Mouse (Mus musculus) urinary bladder, postnatal 10 days (tissue): Measurements from ENCODE around the gene Trappc3l.
"Not testable (repeated sequence)": the region's sequence is repeated elsewhere in the genome, so short reads cannot be mapped to it uniquely, and the experiment has no call there.

Experiments used
- DNase-seq: peaks from one replicate; pipeline ENCODE4 v3.0.0; 2022; ENCODE audit warnings: low spot score

Gene Trappc3l

DNA sequence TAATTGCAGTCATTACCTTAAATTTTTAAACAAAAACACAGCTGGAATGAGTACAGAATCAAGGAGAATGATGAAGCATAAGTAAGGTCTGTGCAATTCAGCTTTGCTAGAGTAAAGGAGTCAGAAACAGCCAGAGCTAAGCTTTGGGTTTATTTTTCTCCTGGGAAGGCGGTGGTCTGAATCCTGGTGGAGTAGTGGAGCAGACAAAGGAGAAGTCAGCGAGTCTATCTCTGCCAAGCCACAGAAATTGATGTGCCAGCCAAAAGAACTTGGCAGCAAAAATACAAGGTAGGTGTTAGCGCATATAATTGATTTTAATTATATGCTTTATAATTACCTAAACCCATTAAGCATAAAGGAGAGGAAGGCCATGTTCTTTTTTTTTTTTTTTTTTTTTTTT, at the start of gene Trappc3l:
Gene Trappc3l, plus strand, starts transcription at position 197 of the 400 bp plus-strand sequence.
- DNase-seq = no peak

DNA sequence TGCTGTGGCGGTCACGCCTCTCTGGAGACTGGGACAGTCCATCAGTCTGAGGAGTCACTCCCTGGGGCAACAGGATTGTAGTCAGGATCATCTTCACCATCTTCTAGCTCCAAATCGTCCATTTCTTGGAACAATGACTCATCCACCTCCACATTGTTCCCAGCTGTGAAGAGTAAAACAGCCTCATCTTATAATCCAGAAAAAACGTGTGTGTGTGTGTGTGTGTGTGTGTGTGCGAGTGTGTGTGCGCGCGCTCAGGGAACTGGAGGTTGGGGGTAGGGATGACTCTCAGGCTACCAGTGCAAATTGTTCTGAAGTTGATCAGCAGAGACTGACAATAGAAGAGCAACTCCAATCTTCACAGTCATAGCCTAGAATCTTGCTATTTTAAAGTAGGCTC, 40.7 kb upstream of the Trappc3l start:
- DNase-seq = not testable (repeated sequence)

DNA sequence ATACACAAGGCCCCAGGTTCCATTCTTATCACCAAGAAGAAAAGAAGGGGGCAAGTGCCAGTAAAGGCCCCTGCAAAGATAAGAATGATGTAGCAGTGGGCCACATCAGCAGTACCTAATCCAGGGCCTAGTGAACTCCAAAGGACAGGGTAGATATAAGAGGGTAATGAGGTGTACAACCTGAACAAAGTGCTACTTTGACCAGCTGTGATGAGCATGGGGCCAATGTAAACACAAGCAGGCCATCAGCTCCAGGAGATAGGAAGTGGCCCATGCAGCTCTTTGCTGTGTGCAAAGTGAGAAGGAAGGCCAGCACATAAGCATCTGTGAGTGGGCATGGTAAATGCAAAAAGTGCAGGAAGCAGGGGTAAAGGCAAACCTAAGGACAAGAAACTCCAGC, 39.0 kb upstream of the Trappc3l start:
- no peak for DNase-seq

DNA sequence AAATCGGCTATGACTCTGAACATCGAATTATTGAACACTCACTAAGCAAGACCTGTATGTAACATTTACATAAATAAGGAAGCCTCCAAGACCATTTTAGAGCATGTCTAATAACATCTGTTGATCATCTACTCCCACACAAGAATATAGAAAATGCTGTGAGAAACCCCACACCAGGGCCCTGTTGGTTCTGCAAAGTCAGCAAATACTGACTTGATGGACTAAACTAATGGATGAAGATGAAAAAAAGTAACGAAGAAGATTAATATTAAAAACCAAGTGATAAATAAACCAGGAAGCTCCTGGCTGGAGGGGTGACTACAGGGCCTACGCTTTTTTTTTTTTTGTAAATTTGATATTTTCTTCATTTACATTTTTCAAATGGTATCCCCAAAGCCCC, 24.8 kb upstream of the Trappc3l start:
- DNase-seq = no peak

DNA sequence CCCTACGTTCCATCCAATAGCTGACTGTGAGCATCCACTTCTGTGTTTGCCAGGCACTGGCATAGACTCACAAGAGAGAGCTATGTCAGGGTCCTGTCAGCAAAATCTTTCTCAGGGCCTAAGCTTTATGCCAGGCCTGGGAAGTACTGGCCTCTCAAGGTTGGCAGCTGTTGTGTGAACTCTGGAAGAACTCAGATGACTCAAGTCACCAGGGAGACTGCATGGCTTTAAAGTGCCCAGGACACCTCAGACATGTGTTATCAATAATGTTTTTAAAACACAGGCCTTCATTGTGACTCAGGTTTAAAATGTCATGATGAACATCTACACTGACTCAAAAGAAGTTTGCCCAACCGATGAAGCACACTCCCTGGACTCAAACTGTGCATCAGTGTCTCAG, 24.2 kb upstream of the Trappc3l start:
- DNase-seq = no peak

DNA sequence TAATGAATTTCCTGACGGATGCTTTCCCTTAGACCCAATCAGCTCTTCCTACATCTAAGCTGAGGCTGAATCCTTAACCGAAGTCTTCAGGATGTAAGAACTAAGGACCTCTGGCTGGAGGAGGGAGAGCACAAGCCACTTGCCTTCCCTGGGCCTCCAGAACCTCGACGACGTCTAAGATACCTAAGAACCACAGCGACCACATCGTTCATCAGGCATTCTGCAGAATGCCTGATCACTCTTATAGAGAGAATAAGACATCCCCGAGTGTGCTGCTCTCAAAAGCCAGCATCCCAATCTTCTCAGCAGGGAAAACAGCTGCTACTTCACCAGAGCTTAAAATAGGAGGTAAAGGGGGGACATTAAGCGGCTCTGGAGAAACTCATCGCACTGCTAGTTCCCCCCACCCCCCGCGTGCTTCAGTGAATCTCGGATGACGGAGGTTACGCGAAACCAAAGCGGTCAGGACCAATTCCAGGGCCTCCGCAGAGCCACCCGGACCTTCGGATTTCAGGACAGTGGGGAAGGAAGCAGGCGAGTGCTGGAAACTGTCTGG, 18.6 kb upstream of the Trappc3l start:
- no peak for DNase-seq

DNA sequence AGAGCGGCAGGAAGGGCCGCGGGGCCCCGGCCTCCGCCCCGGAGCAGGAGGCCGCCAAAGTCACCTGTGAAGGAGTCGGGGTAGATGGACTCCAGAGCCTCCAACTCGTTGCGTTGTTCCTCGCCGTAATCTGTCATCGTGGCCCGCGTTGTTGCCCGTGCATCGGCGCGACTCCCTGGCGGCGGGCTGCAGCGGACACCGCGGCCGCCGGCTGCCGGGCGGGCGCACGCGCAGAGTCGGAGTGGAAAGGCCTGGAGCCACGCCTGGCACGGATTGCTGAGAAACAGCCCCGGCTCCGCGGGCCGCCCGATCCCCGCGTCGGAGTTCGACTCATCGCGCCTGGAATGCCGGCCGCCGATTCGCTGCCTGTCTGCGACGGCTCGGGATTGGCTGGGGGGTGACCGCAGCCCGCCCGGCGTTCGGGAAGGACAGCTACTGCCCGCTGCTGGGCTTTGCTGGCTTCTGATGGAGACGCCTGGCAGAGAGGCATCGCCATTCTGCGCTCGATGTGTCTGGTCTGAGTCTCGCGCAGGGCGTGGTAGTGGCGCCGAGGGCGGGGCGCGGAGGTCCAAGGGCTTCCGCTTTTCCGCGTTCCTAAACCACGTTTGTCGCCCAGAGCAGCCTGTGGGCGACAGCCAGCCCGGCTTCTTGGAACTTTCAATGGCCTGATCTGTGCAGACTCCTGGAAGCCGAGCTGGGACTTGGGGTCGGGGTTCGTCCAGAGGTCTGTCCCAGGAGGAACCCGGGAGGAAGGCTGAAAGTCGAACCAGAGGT, 17.9 kb upstream of the Trappc3l start, which contains the start of gene Rwdd1:
Gene Rwdd1, minus strand, starts transcription at position 323 of the 774 bp plus-strand sequence.
- peak; percentile 89 for DNase-seq

DNA sequence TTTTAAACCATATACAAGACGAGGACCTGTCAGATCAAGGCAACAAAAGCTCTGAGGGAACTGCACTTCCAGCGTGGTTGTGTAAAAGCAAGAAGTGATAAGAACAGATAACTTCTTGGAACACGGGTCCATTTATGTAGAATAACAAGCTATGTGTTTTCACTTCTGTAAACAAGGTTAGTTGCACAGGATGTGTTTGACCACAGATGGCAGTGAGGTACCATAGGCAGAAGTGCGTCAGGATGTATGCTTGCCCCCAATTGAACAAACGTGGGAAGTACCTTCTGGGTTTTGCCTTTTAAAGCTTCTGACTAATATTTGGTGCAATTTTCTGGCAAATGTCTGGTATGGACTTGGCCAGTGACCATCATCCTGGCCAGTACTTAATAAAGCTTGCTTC, 7.1 kb upstream of the Trappc3l start:
- no peak for DNase-seq

DNA sequence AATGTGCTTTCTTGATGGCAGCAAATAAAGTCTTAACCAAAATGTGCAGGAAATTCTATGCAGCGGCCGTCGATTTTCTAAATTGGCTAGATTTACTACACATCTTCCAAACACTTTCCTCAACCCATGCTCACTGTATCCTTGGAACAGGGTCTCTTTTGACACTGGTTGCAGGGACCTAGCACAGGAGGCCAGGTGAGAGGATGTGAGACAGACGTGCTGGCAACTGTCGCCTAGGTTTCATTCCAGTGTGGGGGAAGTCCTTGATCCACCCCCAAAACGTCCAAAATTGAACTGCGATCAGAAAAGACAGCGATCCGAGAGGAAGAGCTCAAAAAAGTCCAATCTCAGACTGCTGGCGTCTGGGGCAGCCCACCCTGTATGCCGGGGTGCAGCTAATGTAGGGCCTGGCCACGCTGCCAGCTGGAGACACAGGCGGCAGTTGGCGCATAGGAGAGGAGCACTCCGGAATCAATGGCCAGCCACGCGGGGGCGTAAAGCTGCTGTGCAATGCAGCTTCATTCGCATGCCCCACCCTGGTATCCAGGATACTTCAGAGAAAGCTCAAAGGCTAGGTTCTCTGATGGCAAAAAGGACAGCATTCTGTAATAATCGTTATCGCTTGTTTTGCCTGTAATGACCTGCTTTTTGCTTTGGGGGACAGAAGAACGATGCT, 3.6 kb upstream of the Trappc3l start:
- peak; percentile 40 for DNase-seq

DNA sequence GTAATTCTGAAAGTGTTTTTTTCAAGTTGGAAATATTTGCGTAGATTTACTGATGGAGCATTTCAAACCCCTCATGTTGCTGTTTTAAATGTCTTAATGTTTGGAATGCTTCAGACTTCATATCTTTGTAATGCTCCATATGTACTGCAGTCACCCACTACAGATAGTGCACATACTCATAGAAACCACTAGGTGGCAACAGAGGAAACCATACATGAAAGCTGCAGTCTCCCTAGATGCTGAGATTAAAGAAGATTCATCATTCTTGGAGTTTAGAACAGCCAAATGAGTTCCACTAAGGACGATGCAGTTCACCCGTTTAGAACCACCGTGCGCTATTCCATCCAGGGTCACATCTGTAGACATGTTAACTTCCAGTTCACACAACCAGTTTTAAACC, 810 bp upstream of the Trappc3l start:
- DNase-seq = no peak

DNA sequence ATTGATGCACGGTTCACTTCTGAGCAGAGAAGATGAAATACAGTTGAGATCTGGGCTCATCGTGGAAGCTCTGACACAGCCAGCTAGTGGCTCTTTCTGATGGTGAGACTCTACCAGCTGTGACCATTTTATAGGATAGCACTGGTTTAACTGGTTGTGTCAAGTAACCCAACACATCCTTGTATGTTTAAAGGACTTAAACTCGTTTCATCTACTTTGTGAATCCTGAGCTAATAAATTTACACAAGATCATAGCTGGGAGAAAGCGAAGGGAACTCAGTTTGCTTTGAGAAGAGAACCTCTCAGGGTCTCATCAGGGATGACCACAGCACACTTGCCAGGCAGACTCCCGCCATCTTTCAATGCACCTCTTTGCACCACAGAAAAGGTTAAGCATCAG, 6.8 kb downstream of the Trappc3l start, which contains the start of gene Calhm4:
Gene Calhm4, minus strand, starts transcription at position 101 of the 400 bp plus-strand sequence.
- DNase-seq = no peak

DNA sequence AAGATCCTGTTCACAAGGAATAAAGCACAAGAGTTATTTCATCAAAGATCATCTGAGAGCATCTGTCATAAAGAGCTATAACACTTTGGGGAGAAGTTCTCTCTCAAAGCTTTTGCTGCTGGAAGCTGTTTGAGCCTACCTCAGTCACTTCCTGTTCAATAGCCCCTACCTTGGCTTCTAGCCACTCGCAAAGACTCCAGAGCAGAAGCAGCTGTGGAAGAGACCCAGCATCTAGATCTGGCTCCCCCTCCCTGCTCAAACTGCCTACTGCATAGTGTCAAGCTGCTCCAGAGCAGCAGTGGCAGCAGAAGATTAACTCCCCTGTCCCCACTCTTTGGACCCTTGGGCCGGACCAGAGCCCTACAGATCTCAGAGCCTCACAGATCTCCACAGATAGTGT, 16.6 kb downstream of the Trappc3l start:
- DNase-seq = no peak

DNA sequence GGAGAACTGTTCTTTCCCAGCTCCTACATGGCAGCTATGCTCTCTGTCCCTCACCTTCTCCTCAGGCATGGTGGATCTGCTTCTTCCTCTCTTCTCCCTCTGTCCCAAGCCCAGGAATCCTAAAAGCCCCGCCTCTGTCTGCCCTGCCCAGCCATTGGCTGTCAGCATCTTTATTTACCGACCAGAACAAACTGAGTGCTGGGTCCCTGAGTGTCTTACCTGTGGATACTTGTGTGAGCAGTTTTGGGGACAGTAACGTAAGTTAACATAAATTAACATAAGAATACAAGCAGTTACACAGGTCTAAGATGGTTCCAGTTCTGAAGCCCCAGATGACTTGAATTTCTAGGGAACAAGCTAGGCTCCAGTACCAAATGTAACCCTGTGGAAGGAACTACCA, 29.2 kb downstream of the Trappc3l start:
- no peak for DNase-seq

DNA sequence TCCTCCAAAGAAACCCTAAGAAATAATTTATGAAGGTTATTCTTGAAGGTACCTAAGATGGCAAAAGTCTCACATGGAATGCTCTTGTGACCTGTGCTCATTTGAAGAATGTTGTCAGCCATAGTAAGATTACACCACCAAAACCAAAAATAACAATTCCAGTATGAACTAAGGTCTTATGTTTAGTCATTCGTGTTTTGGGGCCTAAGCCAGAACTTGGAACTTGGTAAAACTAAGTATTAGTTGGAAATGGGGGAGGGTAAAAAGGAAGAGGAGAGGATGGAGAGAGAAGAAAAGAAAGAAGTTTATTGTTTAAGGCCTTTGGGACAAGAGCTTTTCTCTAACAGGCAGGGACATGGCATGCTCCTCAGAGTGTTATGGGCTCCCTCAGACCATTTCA, 32.2 kb downstream of the Trappc3l start:
- DNase-seq = no peak

DNA sequence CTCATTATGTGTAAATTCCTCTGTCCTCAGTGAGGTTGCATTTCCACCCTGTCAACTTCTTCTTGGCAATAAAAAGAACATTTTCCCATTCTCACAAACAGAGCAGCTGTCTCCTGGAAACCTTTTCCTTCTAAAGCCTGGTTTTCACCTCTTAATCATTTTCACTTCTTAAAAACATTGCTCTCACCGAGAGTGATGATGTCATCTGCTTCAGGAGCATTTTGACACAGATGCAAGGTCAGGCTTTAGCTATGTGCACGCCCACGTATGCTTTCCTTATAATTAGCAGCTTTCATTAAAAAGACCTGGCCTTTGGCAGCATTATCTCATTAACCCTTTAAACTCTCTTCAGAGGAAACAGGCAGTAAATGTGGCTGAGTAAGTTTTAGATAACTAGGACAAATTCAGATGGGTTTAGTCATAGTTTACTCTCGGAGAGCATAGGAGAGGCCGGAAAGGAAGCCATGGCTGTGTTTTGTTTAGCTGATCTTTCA, 33.6 kb downstream of the Trappc3l start:
- DNase-seq = no peak

DNA sequence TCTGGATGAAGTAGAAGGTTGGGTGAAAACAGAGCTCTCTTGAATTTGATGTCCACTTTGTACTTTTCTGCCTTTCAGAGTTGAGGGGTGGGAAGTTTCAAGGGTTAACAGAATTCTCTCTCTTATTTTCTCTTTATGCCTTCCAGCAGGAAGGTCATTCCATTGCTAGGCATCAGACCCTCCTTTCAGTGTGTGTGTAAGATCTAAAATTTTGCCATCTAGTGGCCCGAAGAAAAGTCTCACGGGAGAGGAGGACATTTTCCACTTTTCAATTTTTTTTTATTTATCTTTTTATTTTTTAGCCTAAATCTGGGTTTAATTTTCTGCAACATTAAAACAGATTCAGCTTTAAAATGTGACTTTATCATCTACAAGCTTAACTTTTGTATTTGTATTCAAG, 34.3 kb downstream of the Trappc3l start:
- DNase-seq = no peak

DNA sequence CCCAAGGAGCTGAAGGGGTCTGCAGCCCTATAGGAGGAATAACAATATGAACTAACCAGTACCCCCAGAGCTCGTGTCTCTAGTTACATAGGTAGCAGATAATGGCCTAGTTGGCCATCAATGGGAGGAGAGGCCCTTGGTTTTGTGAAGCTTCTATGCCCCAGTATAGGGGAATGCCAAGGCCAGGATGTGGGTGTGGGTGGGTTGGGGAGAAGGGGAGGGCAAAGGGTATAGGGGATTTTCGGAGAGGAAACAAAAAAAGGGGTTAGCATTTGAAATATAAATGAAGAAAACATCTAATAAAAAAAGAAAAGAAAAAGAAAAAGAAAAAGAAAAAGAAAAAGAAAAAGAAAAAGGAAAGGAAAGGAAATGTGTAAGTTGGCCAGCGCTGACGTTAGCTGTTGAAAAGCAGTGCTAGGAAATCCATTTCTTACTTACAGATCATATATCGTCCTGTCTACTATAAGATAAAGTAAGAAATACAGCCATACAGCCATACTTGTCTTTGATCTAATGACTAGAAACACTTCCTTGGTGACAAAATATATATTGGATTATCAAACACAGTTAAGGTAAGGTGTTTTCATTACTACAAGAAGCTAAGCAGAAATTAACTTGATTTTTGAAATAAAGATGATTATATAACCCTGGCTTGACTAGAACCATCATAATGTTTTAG, 37.3 kb downstream of the Trappc3l start:
- DNase-seq = no peak

DNA sequence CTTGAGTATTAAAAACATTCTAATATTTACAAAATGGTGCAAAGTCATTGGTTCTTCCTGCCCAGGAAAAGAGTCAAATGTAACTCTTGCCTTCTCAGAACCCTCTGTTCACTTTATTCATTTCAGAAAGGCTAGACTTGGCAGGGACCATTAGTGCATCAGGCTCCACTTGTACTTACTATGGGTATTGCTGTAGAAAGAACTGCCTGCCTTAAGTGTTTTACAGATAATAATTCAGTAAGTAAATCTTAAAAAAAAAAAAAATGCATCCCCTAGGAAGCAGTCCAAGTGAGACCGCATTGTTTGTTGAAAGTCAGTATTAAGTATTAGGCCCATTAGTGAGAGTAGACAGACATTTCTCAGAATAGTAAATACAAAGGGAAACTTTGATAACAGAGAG, 49.1 kb downstream of the Trappc3l start:
- DNase-seq = no peak

DNA sequence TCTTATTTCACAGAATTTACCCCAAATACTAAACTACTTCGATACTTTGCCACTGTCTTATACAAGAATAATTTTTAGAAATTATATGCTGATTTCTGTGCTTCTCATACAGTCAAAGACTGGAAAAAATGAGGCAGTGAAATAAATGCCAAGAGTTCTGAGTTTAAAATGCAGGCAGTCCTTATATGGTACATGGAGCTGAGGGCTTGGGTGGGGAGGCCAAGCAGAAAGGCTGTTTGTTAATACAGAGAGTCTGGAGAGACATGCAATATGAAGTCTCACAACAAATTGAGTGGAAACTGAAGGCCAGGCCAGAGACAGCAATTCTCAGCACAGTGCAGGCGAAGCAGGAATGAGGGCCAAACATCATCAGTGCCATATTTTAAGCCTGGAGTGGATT, 51.1 kb downstream of the Trappc3l start:
- DNase-seq = no peak

DNA sequence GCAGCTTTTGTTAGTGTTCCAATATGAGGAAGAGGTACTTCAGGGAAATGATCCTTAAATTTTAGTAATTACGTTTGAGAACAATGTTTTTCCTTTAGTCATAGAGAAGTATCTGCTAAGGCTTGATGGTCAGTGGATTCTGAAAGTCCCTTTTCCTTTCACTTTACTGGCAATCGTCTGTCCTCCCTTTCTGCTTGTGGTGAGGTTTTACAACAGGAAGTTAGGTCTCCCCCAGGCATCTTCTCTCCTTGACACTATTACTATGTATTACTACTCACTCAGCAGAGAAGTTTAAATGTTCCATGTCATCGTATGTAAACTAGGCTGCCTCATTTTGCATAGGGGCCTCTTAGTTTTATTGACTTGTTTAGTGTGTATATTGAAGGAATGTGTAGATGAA, 52.1 kb downstream of the Trappc3l start:
- no peak for DNase-seq

DNA sequence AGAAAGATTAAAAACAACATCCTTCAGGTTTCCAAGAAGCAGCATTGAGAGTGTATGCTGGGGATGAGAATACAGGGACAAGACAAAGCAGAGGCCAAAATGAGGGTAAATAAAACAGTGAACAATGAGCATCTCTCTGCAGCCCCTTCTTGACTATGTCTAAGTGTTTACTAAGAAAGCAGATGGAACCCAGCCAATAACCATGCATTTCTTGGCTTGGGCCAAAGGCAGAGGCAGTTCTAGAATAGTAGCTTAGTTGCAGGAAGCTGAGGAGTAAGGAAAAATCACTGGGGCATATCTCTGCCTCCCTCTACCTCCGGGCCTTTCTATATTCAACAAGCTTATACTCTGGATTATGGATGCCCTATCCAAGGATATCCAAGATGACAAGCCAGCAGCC, 53.1 kb downstream of the Trappc3l start:
- DNase-seq = no peak

DNA sequence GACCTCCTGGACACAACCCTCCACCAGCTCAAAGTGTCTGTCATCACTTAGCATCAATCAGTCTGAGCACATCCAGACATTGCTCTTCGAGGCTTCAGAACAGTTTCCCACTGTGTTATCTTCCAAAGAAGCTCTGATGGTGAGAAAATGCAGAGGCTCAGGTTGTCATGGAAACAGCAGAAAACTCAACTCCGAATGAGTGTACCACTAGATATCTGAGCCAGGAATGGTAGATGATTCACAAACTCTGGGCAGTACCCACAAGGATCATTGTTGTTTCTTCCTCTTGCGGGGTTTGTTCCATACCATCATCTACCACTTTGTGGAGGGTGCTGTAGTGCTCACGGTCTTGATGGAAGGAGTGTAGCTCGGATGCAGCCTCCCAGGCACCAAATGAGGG, 54.5 kb downstream of the Trappc3l start:
- no peak for DNase-seq

DNA sequence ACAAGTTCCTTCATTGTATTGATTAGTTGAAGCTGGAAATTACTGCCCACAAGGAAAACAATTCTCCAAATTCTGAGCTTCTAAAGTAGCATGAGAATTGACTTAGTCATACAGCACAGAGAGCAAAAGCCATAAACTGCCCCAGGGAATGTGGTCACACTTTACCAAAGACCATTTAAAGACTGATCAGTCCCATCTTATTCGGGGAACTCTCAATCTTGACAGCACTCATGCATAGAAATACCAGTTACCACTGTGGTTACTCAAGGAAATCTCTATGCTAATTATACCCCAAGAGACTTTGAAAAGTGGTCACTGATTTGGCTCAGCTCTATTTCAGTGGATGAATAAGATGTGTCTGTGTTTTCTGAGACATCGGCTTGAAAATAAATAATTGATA, 57.8 kb downstream of the Trappc3l start:
- DNase-seq = no peak
